Mouse (Mus musculus): ENCODE data around the gene Wars2.

- TF ChIP-seq ZC3H11A (IDR thresholded peaks at IDR 0.05; ENCODE audit: borderline replicate concordance, low read depth, low read length), result no peak
- TF ChIP-seq ZNF384 (IDR thresholded peaks at IDR 0.05; ENCODE audit: low read depth, low read length), result no peak
- TF ChIP-seq HCFC1 (IDR thresholded peaks at IDR 0.05; ENCODE audit: borderline replicate concordance, insufficient read depth, low read length), result no peak
- TF ChIP-seq MAFK (IDR thresholded peaks at IDR 0.05; ENCODE audit: insufficient read depth, low read depth, low read length), result no peak
Measured at GRCm38 (mm10) chr3:99173178-99173577, 32.3 kb downstream of the Wars2 start.

All from ES-E14 (cell line).